Mouse (Mus musculus): Measurements from ENCODE around the gene Tnfaip6. TPM values are rescaled to one million over a fixed set of nuclear protein-coding genes. Genes with fewer than 3 reads are reported as not detected.

The Tnfaip6 gene
- polyA plus RNA-seq, 1 experiment from 2014 or later = 31.5 TPM

Other genes with a start within 250 kb of the Tnfaip6 start
- gene Rbm43, start 102.8 kb upstream of the Tnfaip6 start, polyA plus RNA-seq (2016; fragmentation: Nextera tagmentation; extraction: Ambion mirVana) = 6.8 and 7.0 TPM in 2 replicates
- 4.5 and 5.2 TPM in 2 replicates for gene Nmi, start 64.5 kb upstream of the Tnfaip6 start, polyA plus RNA-seq (2016; fragmentation: Nextera tagmentation; extraction: Ambion mirVana)
- 37.4 and 38.4 TPM in 2 replicates for gene Rif1, start 34.8 kb downstream of the Tnfaip6 start, polyA plus RNA-seq (2016; fragmentation: Nextera tagmentation; extraction: Ambion mirVana)